Mouse (Mus musculus) stomach, embryonic 16.5 days (tissue): Measurements from ENCODE around the gene Plppr3. TPM values are rescaled to one million over a fixed set of nuclear protein-coding genes. Genes with fewer than 3 reads are reported as not detected.
A peak's percentile ranks its signal among the peaks of the same experiment; 100 is the strongest.
"Not testable (repeated sequence)": the region's sequence is repeated elsewhere in the genome, so short reads cannot be mapped to it uniquely, and the experiment has no call there.

Source experiments
- ATAC-seq: fragments of 200-750 bp; cut with Nextera tagmentation; 2 replicates; pipeline ENCODE4 v1.8.0; 2017; ENCODE audit warnings: moderate number of reproducible peaks, moderate TSS enrichment; ENCODE audit not compliant: insufficient read depth, low FRiP score
- H3K27ac ChIP-seq: fragments of 300-500 bp; sonication (generic); 2 replicates; pipeline ENCODE4 v1.5.1; 2014; ENCODE audit warnings: low read length
- H3K27me3 ChIP-seq: fragments of 300-500 bp; sonication (generic); 2 replicates; pipeline ENCODE4 v1.6.1; 2014; ENCODE audit warnings: low read length, control low read depth, mixed read lengths; ENCODE audit not compliant: control insufficient read depth, insufficient read depth
- H3K36me3 ChIP-seq: fragments of 300-500 bp; sonication (generic); 2 replicates; pipeline ENCODE4 v1.6.1; 2014; ENCODE audit warnings: low read length; ENCODE audit not compliant: control insufficient read depth, insufficient read depth
- H3K4me1 ChIP-seq: fragments of 300-500 bp; sonication (generic); 2 replicates; pipeline ENCODE4 v1.6.1; 2014; ENCODE audit warnings: low read length, control low read depth, mixed read lengths; ENCODE audit not compliant: control insufficient read depth, insufficient read depth
- H3K4me2 ChIP-seq: fragments of 300-500 bp; sonication (generic); 2 replicates; pipeline ENCODE4 v1.6.1; 2014; ENCODE audit warnings: low read depth, low read length, mixed read lengths
- H3K4me3 ChIP-seq: fragments of 300-500 bp; sonication (generic); replicated peaks from 2 replicates; pipeline ENCODE4 v1.5.1; 2014; ENCODE audit warnings: mild to moderate bottlenecking, low read length
- H3K9ac ChIP-seq: fragments of 300-500 bp; sonication (generic); 2 replicates; pipeline ENCODE4 v1.6.1; 2014; ENCODE audit warnings: low read length
- H3K9me3 ChIP-seq: fragments of 300-500 bp; sonication (generic); replicated peaks from 2 replicates; pipeline ENCODE4 v1.6.1; 2016; ENCODE audit warnings: low read length, control low read depth; ENCODE audit not compliant: control insufficient read depth
- WGBS: fragments of 180-500 bp; shearing (Covaris S2); extraction: QIAGEN DNeasy Blood & Tissue Kit; methylation state at CpG from one replicate; pipeline ENCODE4 v1.1.7; 2014; 5-methylcytosine and 5-hydroxymethylcytosine counted together
- polyA plus RNA-seq: library from polyadenylated mRNA; unstranded; fragments of >200 nt; fragmentation: Nextera tagmentation; extraction: Ambion mirVana; gene quantifications from 2 replicates; pipeline ENCODE4 v1.2.1, GENCODE M21; 2015

Plppr3 gene
- polyA plus RNA-seq, 1 experiment from 2014 or later, result 28.7 TPM

DNA sequence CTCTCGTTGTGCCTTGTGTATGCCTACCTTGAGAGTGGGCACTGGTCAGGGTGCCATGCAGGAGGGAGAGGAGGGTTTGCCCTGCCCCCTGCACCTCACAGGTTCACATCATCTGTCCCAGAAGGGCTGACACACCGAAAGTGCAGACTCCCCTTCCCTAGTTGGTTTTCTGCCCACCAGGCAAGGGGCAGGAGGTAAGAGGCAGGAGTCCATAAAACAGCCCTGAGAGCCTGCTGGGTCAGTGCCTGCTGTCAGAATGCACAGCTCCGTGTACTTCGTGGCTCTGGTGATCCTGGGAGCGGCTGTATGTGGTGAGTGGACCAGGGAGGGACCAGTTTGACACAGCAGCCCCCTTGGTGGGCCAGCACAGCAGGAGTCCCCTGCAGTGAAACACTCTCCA is 16.2 kb upstream of the Plppr3 start, which contains the start of gene Cfd:
Cfd (plus strand) TSS at position 184 of the 400 bp plus-strand sequence.
- H3K36me3 ChIP-seq, result peaks cover 5% of the 10 kb centered on the region; the same call in 1 of the 2 replicates
- H3K9me3 ChIP-seq, result no peaks in the 10 kb centered on the region
- no peak within 1 kb of the TSS; the same call in 1 of the 2 replicates for H3K9ac ChIP-seq
- WGBS, result 49% methylated on average over 5 of the region's 5 CpGs
- H3K27ac ChIP-seq, result no peak within 1 kb of the TSS
- no peaks in the 10 kb centered on the region for H3K27me3 ChIP-seq
- ATAC-seq, result no peak
- no peak within 1 kb of the TSS for H3K4me2 ChIP-seq
- H3K4me1 ChIP-seq, result no peaks in the 10 kb centered on the region
- no peak within 1 kb of the TSS for H3K4me3 ChIP-seq

- H3K4me2 ChIP-seq, result no peak overlapping the region
- H3K9ac ChIP-seq, result no peak overlapping the region
- no peak overlapping the region for H3K4me3 ChIP-seq
- no peak overlapping the region for H3K27ac ChIP-seq
- H3K4me1 ChIP-seq, result no peaks in the 10 kb centered on the region
- H3K9me3 ChIP-seq, result no peaks in the 10 kb centered on the region
- ATAC-seq, result no peak
- no peaks in the 10 kb centered on the region for H3K27me3 ChIP-seq
- H3K36me3 ChIP-seq, result no peaks in the 10 kb centered on the region
- WGBS, result 42% methylated on average over 2 of the region's 2 CpGs
These were observed 15.0 kb upstream of the Plppr3 start for GRCm38 (mm10) chr10:79889386-79889785.

GRCm38 (mm10) chr10:79886611-79887010 is 12.2 kb upstream of the Plppr3 start:
- no peaks in the 10 kb centered on the region for H3K27me3 ChIP-seq
- no peaks in the 10 kb centered on the region for H3K4me1 ChIP-seq
- H3K36me3 ChIP-seq, result no peaks in the 10 kb centered on the region
- H3K9ac ChIP-seq, result no peak overlapping the region
- H3K4me3 ChIP-seq, result no peak overlapping the region
- no peaks in the 10 kb centered on the region for H3K9me3 ChIP-seq
- no peak overlapping the region for H3K27ac ChIP-seq
- no peak overlapping the region for H3K4me2 ChIP-seq
- no peak for ATAC-seq
- 77% methylated on average over 8 of the region's 8 CpGs for WGBS

- Histone ChIP-seq H3K4me3 (no peak within 1 kb of the TSS), H3K27me3 (no peaks in the 10 kb centered on the region), H3K4me1 (no peaks in the 10 kb centered on the region), H3K4me2 (no peak within 1 kb of the TSS), H3K9ac (no peak within 1 kb of the TSS), H3K36me3 (no peaks in the 10 kb centered on the region), H3K27ac (no peak within 1 kb of the TSS), H3K9me3 (no peaks in the 10 kb centered on the region)
- 85% methylated on average over 6 of the region's 6 CpGs for WGBS
- ATAC-seq, result no peak
These were observed 11.6 kb upstream of the Plppr3 start, which contains the start of gene Elane for GRCm38 (mm10) chr10:79886054-79886453. Gene Elane, plus strand, starts transcription at chr10:79886247.

DNA sequence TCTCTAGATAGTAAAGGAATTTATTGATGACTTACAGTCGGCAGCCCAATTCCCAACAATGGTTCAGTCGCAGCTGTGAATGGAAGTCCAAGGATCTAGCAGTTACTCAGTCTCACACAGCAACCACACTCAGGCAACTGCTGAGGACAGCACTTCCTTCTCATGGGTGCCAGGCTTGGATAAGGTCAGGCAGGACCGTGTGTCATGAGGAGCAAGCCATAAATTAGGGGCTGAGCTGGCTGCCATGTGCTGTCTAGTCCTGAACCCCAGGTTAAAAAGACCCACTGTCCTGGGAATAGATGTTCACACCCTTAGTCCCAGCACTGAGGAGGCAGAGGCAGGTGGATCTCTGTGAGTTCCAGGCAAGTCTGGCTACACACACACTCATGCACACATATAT is 10.5 kb upstream of the Plppr3 start:
- not testable (repeated sequence) for ATAC-seq
- 73% methylated on average over 3 of the region's 3 CpGs for WGBS

DNA sequence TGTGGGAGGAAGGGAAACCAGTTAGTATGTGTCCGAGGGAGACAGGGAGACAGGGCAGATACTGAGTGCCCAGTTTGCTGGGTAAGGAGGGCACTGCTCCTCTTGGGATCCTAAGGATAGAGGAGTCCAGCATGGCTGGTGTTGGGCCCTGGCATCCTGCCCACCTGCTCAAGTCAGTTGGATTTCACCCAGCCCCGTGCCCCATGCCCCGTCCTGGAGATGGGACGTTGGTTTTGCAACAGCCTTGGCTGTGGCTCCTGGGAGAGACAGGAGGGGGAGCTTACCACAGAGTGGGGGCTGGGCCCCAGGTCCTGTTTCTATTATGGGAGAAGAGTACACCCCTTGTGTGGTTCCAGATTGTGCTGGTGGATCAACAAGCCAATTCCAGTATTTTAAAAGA is 10.0 kb upstream of the Plppr3 start:
- Histone ChIP-seq H3K27ac (no peak overlapping the region), H3K9me3 (no peaks in the 10 kb centered on the region)
- WGBS, result 58% methylated on average over 4 of the region's 4 CpGs

More for the DNA sequence above, 10.5 kb upstream of the Plppr3 start:
- H3K4me1 ChIP-seq, H3K4me3 ChIP-seq, H3K9me3 ChIP-seq, H3K9ac ChIP-seq, H3K4me2 ChIP-seq, H3K27me3 ChIP-seq, H3K27ac ChIP-seq, H3K36me3 ChIP-seq: not testable (repeated sequence)

DNA sequence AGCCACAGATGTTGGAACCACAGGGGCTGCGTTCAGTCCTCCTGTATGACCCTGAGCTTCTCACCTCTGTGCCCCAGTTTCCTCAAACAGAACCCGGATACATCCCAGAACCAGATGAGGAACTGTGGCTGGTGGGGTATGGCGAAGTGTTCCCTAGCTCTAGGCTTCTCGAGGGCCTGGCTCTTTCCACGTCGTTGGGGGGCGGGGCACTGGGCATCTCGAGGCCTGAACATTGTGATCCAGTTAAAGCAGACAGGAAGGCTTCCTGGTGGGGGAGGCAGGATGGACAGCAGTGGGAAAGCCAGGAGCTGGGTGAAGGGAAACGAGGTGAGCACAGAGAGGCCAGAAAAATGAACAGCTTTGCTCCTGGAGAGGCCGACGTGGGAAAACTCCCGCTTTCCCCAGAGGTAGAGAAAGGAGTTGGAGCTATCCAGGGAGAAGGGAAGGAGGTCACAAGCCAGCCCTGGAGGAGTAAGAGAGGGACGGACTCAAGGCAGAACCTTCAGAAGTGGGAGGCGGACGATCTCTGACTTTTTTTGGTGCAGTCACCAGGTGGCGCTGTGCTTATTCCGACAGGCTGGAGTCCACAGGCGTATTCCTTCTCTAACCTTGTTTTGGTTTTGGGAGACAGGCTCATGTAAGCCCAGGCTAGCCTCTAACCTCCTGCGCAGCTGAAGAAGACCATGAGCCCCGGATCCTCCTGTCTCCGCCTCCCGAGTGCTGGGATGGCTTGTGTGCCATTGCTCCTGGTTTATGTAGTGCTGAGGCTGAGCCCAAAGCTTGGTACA is 9.1 kb upstream of the Plppr3 start:
- no peaks in the 10 kb centered on the region for H3K36me3 ChIP-seq
- no peak overlapping the region for H3K27ac ChIP-seq
- H3K4me1 ChIP-seq, result no peaks in the 10 kb centered on the region
- H3K4me2 ChIP-seq, result no peak overlapping the region
- peak overlapping the region; percentile 8; the same call in 1 of the 2 replicates for H3K9ac ChIP-seq
- H3K4me3 ChIP-seq, result no peak overlapping the region
- ATAC-seq, result 0 out of 2 replicates have a peak, but pooled peaks have one; percentile 26
- 19% methylated on average over 22 of the region's 22 CpGs for WGBS
- no peaks in the 10 kb centered on the region for H3K27me3 ChIP-seq
- no peaks in the 10 kb centered on the region for H3K9me3 ChIP-seq

More for the DNA sequence above, 10.0 kb upstream of the Plppr3 start:
- no peak for ATAC-seq
- no peak overlapping the region for H3K4me3 ChIP-seq
- no peak overlapping the region for H3K4me2 ChIP-seq
- H3K4me1 ChIP-seq, result no peaks in the 10 kb centered on the region
- no peak overlapping the region for H3K9ac ChIP-seq
- no peaks in the 10 kb centered on the region for H3K27me3 ChIP-seq
- no peaks in the 10 kb centered on the region for H3K36me3 ChIP-seq

DNA sequence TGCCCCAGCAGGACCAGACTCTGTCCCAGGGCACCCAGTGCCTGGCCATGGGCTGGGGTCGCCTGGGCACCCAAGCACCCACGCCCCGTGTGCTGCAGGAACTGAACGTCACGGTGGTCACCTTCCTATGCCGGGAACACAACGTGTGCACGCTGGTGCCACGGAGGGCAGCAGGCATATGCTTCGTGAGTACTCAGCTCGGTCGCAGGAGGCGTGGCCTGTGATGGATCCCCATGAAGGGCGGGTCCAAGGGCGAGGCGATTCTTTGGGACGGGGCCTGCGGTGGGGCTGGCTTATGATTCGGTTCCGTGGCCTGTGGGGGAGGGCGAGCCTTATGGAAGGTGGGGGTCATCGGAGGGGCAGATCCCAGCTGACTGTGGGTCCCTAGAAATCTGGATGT is 7.5 kb upstream of the Plppr3 start:
- no peaks in the 10 kb centered on the region for H3K9me3 ChIP-seq

GRCm38 (mm10) chr10:79880721-79881120 is 6.3 kb upstream of the Plppr3 start:
- Histone ChIP-seq H3K4me2 (peak overlapping the region; percentile 31; the same call in 1 of the 2 replicates), H3K36me3 (no peaks in the 10 kb centered on the region), H3K27ac (no peak overlapping the region), H3K9ac (no peak overlapping the region), H3K4me1 (no peaks in the 10 kb centered on the region), H3K9me3 (no peaks in the 10 kb centered on the region), H3K4me3 (0 out of 2 replicates have a peak overlapping the region, but pooled peaks have one; percentile 7), H3K27me3 (no peaks in the 10 kb centered on the region)
- no peak for ATAC-seq
- 14% methylated on average over 9 of the region's 9 CpGs for WGBS

More for the DNA sequence above, 7.5 kb upstream of the Plppr3 start:
- H3K27ac ChIP-seq, result no peak overlapping the region
- peak overlapping the region; percentile 54; the same call in 1 of the 2 replicates for H3K9ac ChIP-seq
- no peaks in the 10 kb centered on the region for H3K36me3 ChIP-seq
- 7% methylated on average over 22 of the region's 22 CpGs for WGBS
- H3K27me3 ChIP-seq, result no peaks in the 10 kb centered on the region
- no peak overlapping the region for H3K4me3 ChIP-seq
- H3K4me2 ChIP-seq, result peak overlapping the region; percentile 37
- no peaks in the 10 kb centered on the region for H3K4me1 ChIP-seq
- peak; percentile 57; the same call in 1 of the 2 replicates for ATAC-seq
